Mouse (Mus musculus) kidney, adult 2 months (tissue): ENCODE measurements at regions not wholly inside any gene's neighbourhood (a gene's known extent, or its start where the extent isn't known, plus 50 kb on each side); places are given as distances from the start of the nearest gene placed in this dataset.

Source experiments
- CTCF ChIP-seq: fragments of 200-500 bp; conservative IDR thresholded peaks from 2 replicates; pipeline ENCODE4 v1.5.1; 2011; ENCODE audit warnings: low read depth, mild to moderate bottlenecking, control low read depth, low read length, moderate library complexity, mixed read lengths; ENCODE audit not compliant: insufficient read depth, insufficient read length
- POLR2A ChIP-seq: fragments of 200-500 bp; IDR thresholded peaks from one replicate; pipeline ENCODE4 v1.6.1; 2011; ENCODE audit warnings: low read depth, low read length, control low read depth

GRCm38 (mm10) chr12:44044388-44045105, 165.6 kb downstream of the Dnajb9 start:
- TF ChIP-seq POLR2A (no peak), CTCF (no peak)
